Mouse (Mus musculus): Measurements from ENCODE around the gene Ostm1.

DNA sequence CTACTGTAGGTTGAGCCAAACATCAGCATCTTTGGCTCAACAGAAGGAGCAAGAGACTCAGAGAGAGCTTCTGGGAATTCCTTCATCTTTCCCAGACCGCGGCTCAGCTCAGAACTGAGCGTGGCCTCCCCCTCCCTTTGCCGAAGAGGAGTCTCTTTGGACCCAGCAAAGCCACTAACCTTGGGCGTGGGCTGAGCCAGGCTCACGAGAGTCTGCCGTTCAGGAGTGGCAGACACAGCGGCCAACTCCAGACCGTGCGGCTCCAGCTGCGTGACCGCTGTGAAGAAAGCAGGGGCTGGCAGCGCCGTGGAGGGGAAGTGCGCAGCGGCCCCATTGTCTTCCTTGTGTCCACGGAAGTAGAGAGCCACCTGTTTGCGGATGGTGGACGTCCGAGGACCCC, 11.1 kb upstream of the Ostm1 start:
- no peak for TF ChIP-seq CTCF (IDR thresholded peaks at IDR 0.05; ENCODE audit: low read depth, low read length)
- TF ChIP-seq POLR2A (IDR thresholded peaks at IDR 0.05; ENCODE audit: extremely low read depth, insufficient read depth, low read length), result no peak

All from liver, adult 2 months (tissue).